ENCODE assay signal across 10 mouse cellular contexts in genomic region chr7:114892618-114893257, GRCm38 (mm10).
DNase-seq lines count a peak whose midpoint lies in the region; ATAC-seq lines count a peak whose summit lies in the region.
"Had no signal": no experiment of that assay in that cellular context is flagged by ENCODE, and none has a peak within 500 bp of the region (broad histone marks: within the 10 kb centered on the region; RNA-seq: fewer than 3 reads in every experiment).

No protein-coding gene starts in this region.

- peak; percentile 76; the same call in 1 of the 2 replicates for ATAC-seq in hindbrain, embryonic 14.5 days (ENCODE audit: low FRiP score)
- peak; percentile 74 for ATAC-seq in megakaryocyte progenitor cell, adult 5-6 weeks (replicated peaks; ENCODE audit: poor library complexity)

- no peaks in the 10 kb centered on the region for H3K27me3 ChIP-seq in hindbrain, embryonic 14.5 days (ENCODE audit: control insufficient read depth, insufficient read depth, low read length)
- H3K27me3 ChIP-seq: megakaryocyte, embryonic 14.5 days had no signal

- peak overlapping the region; percentile 47 for H3K27ac ChIP-seq in hindbrain, embryonic 14.5 days

- no peaks in the 10 kb centered on the region for H3K9me3 ChIP-seq in hindbrain, embryonic 14.5 days (ENCODE audit: control insufficient read depth, low read length)

- H3K4me2 ChIP-seq in hindbrain, embryonic 14.5 days (replicated peaks) = no peak overlapping the region

- no peak overlapping the region for H3K9ac ChIP-seq in hindbrain, embryonic 14.5 days

- peak; percentile 31 for DNase-seq in heart, postnatal 4 days
- DNase-seq in heart, adult 8-10 months (ENCODE audit: low spot score) = no peak
- peak; percentile 25 for DNase-seq in cerebellum, adult 9-11 months
- DNase-seq in hindbrain, embryonic 14.5 days (ENCODE audit: low spot score) = peak; percentile 72
- no peak for DNase-seq in yolk sac, embryonic 10.5 days (ENCODE audit: low spot score)
- DNase-seq in c-Kit-positive CD71-positive TER-119-positive erythroid progenitor cells, embryonic 14.5 days (ENCODE audit: low spot score) = no peak
- no peak for DNase-seq in urinary bladder, postnatal 10 days (ENCODE audit: low spot score)

- peaks cover 10% of the 10 kb centered on the region; the same call in 1 of the 2 replicates for H3K4me1 ChIP-seq in hindbrain, embryonic 14.5 days (replicated peaks; ENCODE audit: control insufficient read depth, insufficient read depth, low read length)
- H3K4me1 ChIP-seq: megakaryocyte, embryonic 14.5 days had no signal

- no peak overlapping the region for H3K4me3 ChIP-seq in hindbrain, embryonic 14.5 days (replicated peaks; ENCODE audit: low read length)
- H3K4me3 ChIP-seq: megakaryocyte, embryonic 14.5 days had no signal

- H3K36me3 ChIP-seq in hindbrain, embryonic 14.5 days (replicated peaks; ENCODE audit: control insufficient read depth, insufficient read depth) = no peaks in the 10 kb centered on the region
- H3K36me3 ChIP-seq: G1E had no signal

Comparison
In these comparisons a context has a peak if more than half of its experiments do, and no peak if none do; other contexts are left out.
1. DNase-seq: peak in heart, postnatal 4 days (single experiment), cerebellum, adult 9-11 months (single experiment) and hindbrain, embryonic 14.5 days (single experiment); none in heart, adult 8-10 months (single experiment), yolk sac, embryonic 10.5 days (single experiment), c-Kit-positive CD71-positive TER-119-positive erythroid progenitor cells, embryonic 14.5 days (single experiment) and urinary bladder, postnatal 10 days (single experiment).